Mouse (Mus musculus): ENCODE data around the gene Runx2. TPM values are rescaled to one million over a fixed set of nuclear protein-coding genes. Genes with fewer than 3 reads are reported as not detected.

Runx2 gene
- total RNA-seq, 2 experiments from 2014 or later: 5.9 to 6.5 TPM

DNA sequence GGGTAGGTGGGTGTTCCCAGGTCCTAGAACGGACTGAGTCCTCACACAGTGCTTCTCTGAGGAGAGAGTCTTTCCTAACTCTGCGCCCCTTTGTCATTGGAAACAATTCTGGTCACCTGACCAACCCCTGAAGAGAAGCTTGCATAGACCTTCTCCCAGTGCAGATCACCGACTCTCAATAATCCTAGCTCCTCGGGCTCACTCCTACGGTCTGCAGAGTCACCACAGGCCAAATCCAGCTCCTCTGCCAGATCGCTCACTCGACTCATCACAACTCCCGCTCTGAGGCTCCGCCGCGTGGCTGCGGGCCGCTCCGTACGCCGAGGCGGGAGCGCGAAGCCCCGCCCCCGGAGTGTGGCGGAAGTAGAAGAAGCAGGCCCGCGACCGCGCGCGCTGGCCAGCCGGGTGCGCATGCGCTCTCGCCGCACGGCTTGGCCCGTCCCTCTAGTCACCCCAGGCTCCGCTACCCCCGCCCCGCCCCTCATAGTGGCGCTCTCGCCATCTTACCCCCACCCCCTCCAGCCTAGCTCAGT, 37.8 kb downstream of the Runx2 start, which contains the start of gene Supt3:
Supt3 (plus strand) TSS at position 415 of the 533 bp plus-strand sequence.
- intact Hi-C loops (cut with DNase I): no loop called here
- DNase-seq (ENCODE audit: extremely low spot score in 1 of 2, low spot score in 2 of 2): peak; percentile 95 to 98

GRCm38 (mm10) chr17:44772576-44772975, 42.0 kb downstream of the Runx2 start:
- DNase-seq (ENCODE audit: extremely low spot score in 1 of 2, low spot score in 2 of 2): no peak
- intact Hi-C loops (cut with DNase I): no loop called here

GRCm38 (mm10) chr17:44770871-44771270, 43.7 kb downstream of the Runx2 start:
- no peak for DNase-seq (ENCODE audit: extremely low spot score in 1 of 2, low spot score in 2 of 2)
- intact Hi-C loops (cut with DNase I): no loop called here

DNA sequence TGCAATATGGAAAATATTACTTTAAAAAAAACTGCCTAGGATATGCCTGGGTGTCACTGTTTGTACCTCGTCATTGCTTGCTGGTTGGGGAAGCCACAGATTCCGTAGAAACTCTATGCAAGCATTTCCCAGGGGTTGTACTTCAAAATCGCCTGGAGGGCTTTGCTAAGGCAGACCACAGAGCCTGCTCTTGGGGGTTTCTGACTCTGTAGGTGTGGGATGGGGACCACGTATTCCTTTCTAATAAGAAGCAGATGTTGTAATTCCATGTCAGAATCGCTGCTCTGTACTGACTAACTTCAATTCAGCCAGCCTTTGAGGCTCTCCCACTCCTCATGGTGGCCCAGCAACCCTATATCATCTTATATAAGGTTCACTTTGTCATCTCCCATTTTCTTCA, 46.1 kb downstream of the Runx2 start:
- intact Hi-C loops (cut with DNase I): no loop called here
- DNase-seq (ENCODE audit: extremely low spot score in 1 of 2, low spot score in 2 of 2): no peak

DNA sequence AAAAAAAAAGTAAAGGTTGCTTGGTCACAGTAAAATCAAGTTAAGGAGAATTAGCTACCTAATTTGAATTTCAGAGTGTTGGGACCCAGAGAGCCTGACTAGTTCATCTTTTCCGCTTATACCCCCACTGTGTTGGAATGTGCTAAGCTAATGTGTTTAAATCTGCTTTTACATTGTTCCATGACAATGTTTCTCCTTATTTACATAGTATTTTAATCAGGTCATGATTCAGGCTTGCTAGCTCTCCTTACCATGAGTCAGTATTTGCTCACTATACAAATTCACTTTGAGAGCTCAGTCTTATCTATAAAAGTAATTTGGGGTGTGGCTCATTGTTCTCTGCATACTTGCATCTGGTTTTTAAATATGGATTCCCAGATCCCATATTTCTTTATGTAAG, 47.2 kb downstream of the Runx2 start:
- no peak for DNase-seq (ENCODE audit: extremely low spot score in 1 of 2, low spot score in 2 of 2)
- intact Hi-C loops (cut with DNase I): no loop called here

GRCm38 (mm10) chr17:44766975-44767374, 47.6 kb downstream of the Runx2 start:
- DNase-seq (ENCODE audit: extremely low spot score in 1 of 2, low spot score in 2 of 2): no peak
- intact Hi-C loops (cut with DNase I): no loop called here

DNA sequence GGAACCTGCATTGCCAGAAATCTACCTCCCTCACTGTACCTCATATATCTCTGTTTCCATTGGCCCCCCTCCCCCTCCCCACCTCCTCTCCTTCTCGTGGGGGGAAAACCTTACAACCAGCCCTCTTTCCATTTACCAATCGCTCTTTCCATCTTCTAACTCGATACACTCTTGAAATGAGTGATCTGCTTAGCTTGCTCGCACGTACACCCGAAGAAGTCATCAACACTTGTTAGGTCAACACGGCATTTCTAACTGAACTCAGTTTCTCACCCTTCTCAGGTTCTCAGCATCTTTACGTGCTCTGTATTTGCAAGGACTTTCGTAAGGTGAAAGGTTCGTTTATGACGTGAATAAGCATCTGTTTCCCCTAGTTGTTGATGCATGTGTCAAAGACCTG, 48.3 kb downstream of the Runx2 start:
- intact Hi-C loops (cut with DNase I): no loop called here

GRCm38 (mm10) chr17:44745378-44745777, 69.2 kb downstream of the Runx2 start:
- DNase-seq (ENCODE audit: extremely low spot score in 1 of 2, low spot score in 2 of 2): no peak
- intact Hi-C loops (cut with DNase I): no loop called here

More for the DNA sequence above, 48.3 kb downstream of the Runx2 start:
- DNase-seq (ENCODE audit: extremely low spot score in 1 of 2, low spot score in 2 of 2): no peak

DNA sequence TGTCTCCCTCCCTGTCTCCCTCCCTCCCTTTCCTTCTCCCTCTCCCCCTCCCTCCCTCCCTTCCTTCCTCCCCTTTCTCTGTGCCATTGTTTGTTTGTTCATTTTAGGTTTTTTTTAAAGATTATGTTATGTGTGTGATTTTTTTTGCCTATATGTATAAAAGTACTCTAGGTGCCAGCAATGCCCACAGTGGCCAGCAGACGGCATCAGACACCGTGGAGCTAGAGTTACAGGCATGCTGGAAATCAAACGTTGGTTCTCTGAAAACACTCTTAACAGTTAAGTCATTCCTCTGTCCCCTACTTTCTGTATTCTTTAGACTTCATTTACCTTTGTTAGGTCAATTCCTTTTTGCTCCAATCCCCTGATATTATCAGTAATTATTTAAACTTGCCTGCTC, 70.8 kb downstream of the Runx2 start:
- DNase-seq (ENCODE audit: extremely low spot score in 1 of 2, low spot score in 2 of 2): no peak
- intact Hi-C loops (cut with DNase I): no loop called here

- intact Hi-C loops (cut with DNase I): no loop called here
- no peak for DNase-seq (ENCODE audit: extremely low spot score in 1 of 2, low spot score in 2 of 2)
Observed at GRCm38 (mm10) chr17:44742246-44742645, 72.4 kb downstream of the Runx2 start.

- intact Hi-C loops (cut with DNase I): loop anchor here (5.0 to 10.0 kb wide), 4 partner anchors 281 to 634 kb away; no protein-coding TSS in a partner anchor
- no peak for DNase-seq (ENCODE audit: extremely low spot score in 1 of 2, low spot score in 2 of 2)
Observed at GRCm38 (mm10) chr17:44738121-44738637, 76.4 kb downstream of the Runx2 start.

DNA sequence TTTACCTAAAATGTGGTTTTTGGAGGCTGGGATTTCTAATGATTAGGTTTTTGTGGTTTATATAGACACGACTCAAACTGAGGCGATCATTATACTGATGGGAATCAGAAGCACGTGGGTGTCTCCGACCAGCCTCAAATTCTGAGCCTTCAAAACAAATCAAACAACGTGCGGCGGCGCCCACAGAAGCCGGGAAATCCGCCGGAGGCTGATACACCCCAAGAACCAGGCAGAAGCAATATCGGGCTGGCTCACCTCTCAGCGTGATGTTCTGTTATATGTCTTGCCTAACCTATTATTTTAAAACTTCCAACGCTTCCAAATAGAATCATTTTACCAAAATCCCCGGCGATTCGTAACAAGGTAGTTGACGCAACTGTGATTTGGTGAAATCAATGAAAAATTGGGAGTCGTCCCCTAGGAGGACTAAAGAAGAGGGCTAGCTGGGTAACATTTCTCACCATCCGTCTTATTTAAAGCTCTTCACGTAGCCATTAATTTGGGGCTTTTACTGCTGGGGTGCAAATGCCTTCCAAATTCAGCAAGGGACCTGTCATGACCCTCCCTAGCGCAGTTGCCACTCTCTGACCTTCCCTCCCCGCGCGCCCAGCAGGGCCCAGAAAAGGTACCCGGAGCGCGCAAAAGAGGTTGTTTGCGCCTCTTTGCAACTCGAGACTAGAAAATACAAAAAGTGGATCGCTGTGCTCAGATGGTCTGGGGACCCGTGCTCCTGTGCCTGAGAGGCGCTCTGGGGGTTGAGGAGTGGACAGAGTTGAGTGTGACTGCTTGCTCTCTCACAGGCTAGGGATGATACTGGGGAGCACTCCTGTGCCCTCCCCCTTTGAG, 77.1 kb downstream of the Runx2 start:
- DNase-seq (ENCODE audit: extremely low spot score in 1 of 2, low spot score in 2 of 2): no peak

DNA sequence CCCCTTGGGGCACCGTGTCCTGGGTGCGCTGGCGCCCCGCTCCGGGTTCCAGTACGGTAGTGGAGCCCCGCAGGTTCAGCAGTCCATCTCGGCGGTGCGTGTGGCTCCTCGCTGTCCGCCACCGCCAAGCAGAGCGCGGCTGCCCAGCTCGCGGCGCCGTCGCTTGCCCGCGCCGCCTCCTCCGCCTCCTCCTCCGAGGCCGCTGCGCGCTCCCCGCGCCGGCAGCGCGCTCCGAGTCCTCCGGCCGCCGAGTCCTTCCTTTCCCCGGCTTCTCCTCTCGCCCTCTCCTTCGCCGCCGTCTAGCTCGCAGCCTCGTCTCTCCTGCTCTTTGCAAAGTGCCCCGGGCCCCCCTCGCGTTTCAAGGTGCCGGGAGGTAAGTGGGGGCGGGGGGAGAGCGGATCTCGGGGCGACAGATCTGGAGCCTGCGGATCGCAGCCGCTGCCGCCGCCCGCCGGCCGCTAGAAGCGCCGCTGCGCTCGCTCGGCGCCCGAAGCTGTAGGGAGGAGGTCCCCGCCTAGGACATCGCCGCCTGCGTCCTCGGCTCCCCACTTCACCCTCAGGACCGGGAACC, 78.5 kb downstream of the Runx2 start:
- peak; percentile 40 to 82 for DNase-seq (ENCODE audit: extremely low spot score in 1 of 2, low spot score in 2 of 2)
- intact Hi-C loops (cut with DNase I): loop anchor here (5.0 to 10.0 kb wide), 4 partner anchors 279 to 636 kb away; no protein-coding TSS in a partner anchor

More for the DNA sequence above, 77.1 kb downstream of the Runx2 start:
- intact Hi-C loops (cut with DNase I): loop anchor here (5.0 to 10.0 kb wide), 4 partner anchors 280 to 635 kb away; no protein-coding TSS in a partner anchor

GRCm38 (mm10) chr17:44735223-44735990, 79.2 kb downstream of the Runx2 start:
- peak in 1 of 2 experiments; percentile 51 for DNase-seq (ENCODE audit: extremely low spot score in 1 of 2, low spot score in 2 of 2)
- intact Hi-C loops (cut with DNase I): loop anchor here (5.0 to 10.0 kb wide), 4 partner anchors 278 to 637 kb away; no protein-coding TSS in a partner anchor

GRCm38 (mm10) chr17:44734501-44735222, 79.9 kb downstream of the Runx2 start:
- intact Hi-C loops (cut with DNase I): loop anchor here (5.0 to 10.0 kb wide), 4 partner anchors 277 to 638 kb away; no protein-coding TSS in a partner anchor
- DNase-seq (ENCODE audit: extremely low spot score in 1 of 2, low spot score in 2 of 2): peak in 1 of 2 experiments; percentile 57

DNA sequence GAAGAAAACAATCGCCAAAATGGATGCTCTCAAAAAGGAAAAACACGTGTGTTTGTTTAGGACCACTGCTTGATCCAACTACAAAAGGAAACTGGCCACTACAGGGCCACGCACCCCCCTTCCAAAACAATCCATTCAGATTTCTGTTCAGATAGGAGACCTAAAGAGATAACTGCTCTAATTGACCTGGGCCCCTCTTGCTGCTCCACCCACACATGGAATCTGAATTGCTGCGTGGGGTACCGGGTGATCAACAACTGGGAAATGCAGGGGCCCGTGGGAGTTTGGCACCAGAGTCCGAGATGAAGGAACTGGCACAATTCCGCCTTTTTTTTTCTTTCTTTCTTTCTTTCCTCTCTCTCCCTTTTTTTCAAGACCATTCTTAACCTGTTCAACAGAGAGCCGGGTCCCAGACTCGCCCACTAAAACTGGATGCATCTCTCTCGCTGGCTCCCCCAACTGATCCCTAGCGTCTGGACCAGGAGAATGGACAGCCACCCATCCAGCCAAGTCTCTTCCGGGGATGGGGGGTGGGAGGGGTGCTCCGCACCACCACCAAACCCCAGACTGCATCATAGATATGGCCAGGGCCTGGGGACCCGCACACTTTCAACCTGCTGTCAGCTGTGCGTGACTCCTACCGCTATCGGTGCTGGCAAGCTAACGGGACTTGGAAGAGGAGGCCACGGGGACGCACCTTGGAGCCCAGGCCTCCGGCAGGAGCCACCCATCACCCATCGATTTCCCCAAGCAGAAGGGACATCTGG, 80.9 kb downstream of the Runx2 start:
- intact Hi-C loops (cut with DNase I): loop anchor here (10.0 kb wide), 2 partner anchors 469 to 521 kb away; no protein-coding TSS in a partner anchor
- DNase-seq (ENCODE audit: extremely low spot score in 1 of 2, low spot score in 2 of 2): no peak

GRCm38 (mm10) chr17:44728464-44728863, 86.1 kb downstream of the Runx2 start:
- no peak for DNase-seq (ENCODE audit: extremely low spot score in 1 of 2, low spot score in 2 of 2)
- intact Hi-C loops (cut with DNase I): loop anchor here (5.0 kb wide), 1 partner anchor 106 kb away; no protein-coding TSS in a partner anchor
